Mouse (Mus musculus): ENCODE data around the gene Krt6b.

DNA sequence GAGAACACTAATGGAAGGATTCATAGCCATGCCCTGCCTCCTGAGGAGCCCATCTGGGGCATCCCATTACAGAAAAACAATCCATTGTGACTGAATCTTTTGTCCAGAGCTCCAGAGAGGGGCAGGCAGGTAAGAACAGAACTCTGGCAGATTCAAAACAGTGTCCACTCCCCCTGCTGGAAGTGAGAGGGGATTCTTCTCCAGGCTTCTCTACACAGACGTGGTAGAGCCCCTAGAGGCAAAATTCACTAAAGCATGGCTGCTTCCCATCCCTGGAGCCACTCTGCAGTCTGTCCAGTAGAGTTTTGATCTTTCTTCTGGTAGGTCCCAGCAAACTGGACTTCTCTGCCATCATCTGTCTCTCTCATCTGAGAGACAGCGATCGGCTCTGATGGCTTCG lies 24.0 kb upstream of the Krt6b start:
- TF ChIP-seq CTCF (IDR thresholded peaks at IDR 0.05; ENCODE audit: low read depth, low read length) (no peak), POLR2AphosphoS5 (IDR thresholded peaks at IDR 0.05; ENCODE audit: insufficient replicate concordance, low read depth, low read length) (no peak)
